Mouse (Mus musculus): ENCODE data around the gene Pla2g4e. TPM values are rescaled to one million over a fixed set of nuclear protein-coding genes. Genes with fewer than 3 reads are reported as not detected.

The Pla2g4e gene
- 0.59 and 0.73 TPM in 2 replicates for polyA plus RNA-seq (2015; fragmentation: Nextera tagmentation; extraction: Ambion mirVana)

GRCm38 (mm10) chr2:120244679-120245420, at the start of gene Pla2g4e:
Pla2g4e (minus strand) TSS chr2:120245335.

GRCm38 (mm10) chr2:120288995-120289394, 43.9 kb upstream of the Pla2g4e start, which contains the start of gene Pla2g4d:
Pla2g4d (minus strand) TSS chr2:120289197.

GRCm38 (mm10) chr2:120154361-120154894, 90.7 kb downstream of the Pla2g4e start, which contains the start of gene Ehd4:
Ehd4 (minus strand) TSS chr2:120154606.

Other genes with a start within 250 kb of the Pla2g4e start
- gene Jmjd7, start 217.9 kb downstream of the Pla2g4e start, polyA plus RNA-seq (2015; fragmentation: Nextera tagmentation; extraction: Ambion mirVana), result 8.7 and 9.2 TPM in 2 replicates
- 0.37 and 0.80 TPM in 2 replicates for gene Gm28042, start 217.8 kb downstream of the Pla2g4e start, polyA plus RNA-seq (2015; fragmentation: Nextera tagmentation; extraction: Ambion mirVana)
- 0.05 and 0.25 TPM in 2 replicates for gene Pla2g4b, start 211.9 kb downstream of the Pla2g4e start, polyA plus RNA-seq (2015; fragmentation: Nextera tagmentation; extraction: Ambion mirVana)
- 131 and 142 TPM in 2 replicates for gene Ehd4, start 90.7 kb downstream of the Pla2g4e start, polyA plus RNA-seq (2015; fragmentation: Nextera tagmentation; extraction: Ambion mirVana)
- gene Pla2g4d, start 43.9 kb upstream of the Pla2g4e start, polyA plus RNA-seq (2015; fragmentation: Nextera tagmentation; extraction: Ambion mirVana), result not detected in 2 replicates
- 0.54 and 1.0 TPM in 2 replicates for gene Pla2g4f, start 68.8 kb upstream of the Pla2g4e start, polyA plus RNA-seq (2015; fragmentation: Nextera tagmentation; extraction: Ambion mirVana)
- gene Vps39, start 107.8 kb upstream of the Pla2g4e start, polyA plus RNA-seq (2015; fragmentation: Nextera tagmentation; extraction: Ambion mirVana), result 9.1 and 9.6 TPM in 2 replicates
- 6.3 and 8.2 TPM in 2 replicates for gene Ganc, start 158.6 kb upstream of the Pla2g4e start, polyA plus RNA-seq (2015; fragmentation: Nextera tagmentation; extraction: Ambion mirVana)
- 7.9 and 11.5 TPM in 2 replicates for gene Tmem87a, start 158.8 kb upstream of the Pla2g4e start, polyA plus RNA-seq (2015; fragmentation: Nextera tagmentation; extraction: Ambion mirVana)
- 0.66 and 0.93 TPM in 2 replicates for gene Capn3, start 210.7 kb upstream of the Pla2g4e start, polyA plus RNA-seq (2015; fragmentation: Nextera tagmentation; extraction: Ambion mirVana)